Mouse (Mus musculus): ENCODE results near the gene Ldah. TPM values are rescaled to one million over a fixed set of nuclear protein-coding genes. Genes with fewer than 3 reads are reported as not detected.

Ldah gene
- total RNA-seq, 1 experiment from 2014 or later = 59.5 TPM

GRCm38 (mm10) chr12:8281225-8282017 lies 73.5 kb downstream of the Ldah start:
- no peak for DNase-seq

- no peak for DNase-seq
These were observed 80.1 kb downstream of the Ldah start for GRCm38 (mm10) chr12:8287970-8288369.

GRCm38 (mm10) chr12:8289099-8289498 lies 81.2 kb downstream of the Ldah start:
- no peak for DNase-seq

GRCm38 (mm10) chr12:8289499-8289898 lies 81.6 kb downstream of the Ldah start:
- no peak for DNase-seq

- DNase-seq = peak; percentile 23
These were observed 83.4 kb downstream of the Ldah start for GRCm38 (mm10) chr12:8291157-8291853.

- no peak for DNase-seq
These were observed 87.5 kb downstream of the Ldah start for GRCm38 (mm10) chr12:8295307-8295913.

GRCm38 (mm10) chr12:8296154-8296553 lies 88.2 kb downstream of the Ldah start:
- DNase-seq = no peak

GRCm38 (mm10) chr12:8297586-8298214 lies 89.8 kb downstream of the Ldah start:
- DNase-seq = no peak

GRCm38 (mm10) chr12:8298361-8299142 lies 90.6 kb downstream of the Ldah start:
- no peak for DNase-seq

GRCm38 (mm10) chr12:8299143-8300110 lies 91.5 kb downstream of the Ldah start:
- DNase-seq = no peak

- DNase-seq = no peak
These were observed 92.2 kb downstream of the Ldah start for GRCm38 (mm10) chr12:8300111-8300480.

- DNase-seq = no peak
These were observed 92.6 kb downstream of the Ldah start for GRCm38 (mm10) chr12:8300521-8300920.

GRCm38 (mm10) chr12:8301011-8301814 lies 93.3 kb downstream of the Ldah start:
- no peak for DNase-seq

- no peak for DNase-seq
These were observed 94.0 kb downstream of the Ldah start, which contains the start of gene Gdf7 for GRCm38 (mm10) chr12:8301841-8302431. Gene Gdf7, minus strand, starts transcription at chr12:8301954.

GRCm38 (mm10) chr12:8305258-8305657 lies 97.4 kb downstream of the Ldah start:
- no peak for DNase-seq

GRCm38 (mm10) chr12:8306432-8306831 lies 98.5 kb downstream of the Ldah start:
- DNase-seq = peak; percentile 62

GRCm38 (mm10) chr12:8306910-8307309 lies 99.0 kb downstream of the Ldah start:
- no peak for DNase-seq

GRCm38 (mm10) chr12:8310992-8311391 lies 103.1 kb downstream of the Ldah start:
- no peak for DNase-seq

GRCm38 (mm10) chr12:8312266-8312665 lies 104.4 kb downstream of the Ldah start:
- DNase-seq = no peak

Measured in adrenal gland, postnatal 25 days (tissue).